Mouse (Mus musculus) small intestine, adult 2 months (tissue): ENCODE results near the gene Ap2b1. TPM values are rescaled to one million over a fixed set of nuclear protein-coding genes. Genes with fewer than 3 reads are reported as not detected.

Experiments
- H3K27ac ChIP-seq: fragments of 200-500 bp; 2 replicates; pipeline ENCODE4 v1.5.1; 2012; ENCODE audit warnings: low read depth, low read length, control low read depth, inconsistent platforms; ENCODE audit not compliant: insufficient read depth
- H3K27me3 ChIP-seq: fragments of 200-500 bp; 2 replicates; pipeline ENCODE4 v1.6.1; 2012; ENCODE audit warnings: mild to moderate bottlenecking, moderate library complexity, low read length, inconsistent platforms; ENCODE audit not compliant: control insufficient read depth, insufficient read depth
- H3K36me3 ChIP-seq: fragments of 200-500 bp; 2 replicates; pipeline ENCODE4 v1.6.1; 2012; ENCODE audit warnings: mild to moderate bottlenecking, low read length, control low read depth, inconsistent platforms; ENCODE audit not compliant: control insufficient read depth, insufficient read depth
- H3K4me1 ChIP-seq: fragments of 200-500 bp; 2 replicates; pipeline ENCODE4 v1.6.1; 2012; ENCODE audit warnings: low read length, inconsistent platforms, mixed read lengths; ENCODE audit not compliant: control insufficient read depth, insufficient read depth, insufficient read length
- H3K4me3 ChIP-seq: fragments of 200-500 bp; 2 replicates; pipeline ENCODE4 v1.5.1; 2012; ENCODE audit warnings: low read depth, mild to moderate bottlenecking, control low read depth, inconsistent platforms, low read length, moderate library complexity
- CTCF ChIP-seq: fragments of 200-500 bp; IDR thresholded peaks from 2 replicates; pipeline ENCODE4 v1.5.1; 2012; ENCODE audit warnings: low read depth, mild to moderate bottlenecking, control low read depth, inconsistent platforms, low read length, moderate library complexity, mixed read lengths; ENCODE audit not compliant: insufficient replicate concordance, insufficient read length; ENCODE audit errors: extremely low read depth
- POLR2A ChIP-seq: fragments of 200-500 bp; IDR thresholded peaks from 2 replicates; pipeline ENCODE4 v1.6.1; 2012; ENCODE audit warnings: low read depth, mild to moderate bottlenecking, control low read depth, inconsistent platforms, low read length, moderate library complexity
- WGBS: fragments of 180-500 bp; shearing (Covaris S2); methylation state at CpG from one replicate; pipeline ENCODE4 v1.1.7; 2018; 5-methylcytosine and 5-hydroxymethylcytosine counted together
- polyA plus RNA-seq: library from polyadenylated mRNA; depleted of rRNA; stranded (reverse); fragments of >200 nt; gene quantifications from 2 replicates; pipeline ENCODE4 v1.2.3, GENCODE M21; 2012

Gene Ap2b1
- polyA plus RNA-seq, 1 experiment = 27.1 TPM

- TF ChIP-seq POLR2A = no peak
- no peak for TF ChIP-seq CTCF
- Histone ChIP-seq H3K27me3 (peaks cover 3% of the 10 kb centered on the region; the same call in 1 of the 2 replicates), H3K4me3 (no peak overlapping the region), H3K27ac (no peak overlapping the region), H3K36me3 (no peaks in the 10 kb centered on the region), H3K4me1 (no peaks in the 10 kb centered on the region)
- WGBS = 40% methylated on average over 7 of the region's 7 CpGs
These were observed 22.6 kb upstream of the Ap2b1 start for GRCm38 (mm10) chr11:83276251-83276650.

DNA sequence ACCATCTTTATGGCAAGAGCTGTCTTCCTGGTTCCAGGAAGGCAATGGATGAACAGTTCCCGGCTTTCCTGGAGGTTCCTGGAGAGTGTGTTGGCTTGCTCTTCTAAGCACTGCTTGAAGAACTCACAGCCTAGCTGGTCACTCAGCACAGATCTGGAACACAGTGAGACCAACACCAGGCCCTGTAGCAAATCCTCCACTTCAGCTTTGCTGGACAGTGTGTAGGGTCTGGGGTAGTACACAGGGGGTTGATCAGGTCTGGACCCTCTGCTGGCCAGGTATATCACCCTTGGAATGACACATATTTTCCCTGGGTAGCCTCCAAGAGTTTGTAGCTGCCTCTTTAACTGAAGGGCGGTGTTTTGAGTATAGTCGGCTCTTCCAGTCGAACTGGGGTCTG, 19.8 kb upstream of the Ap2b1 start:
- TF ChIP-seq CTCF (no peak), POLR2A (no peak)
- Histone ChIP-seq H3K4me1 (no peaks in the 10 kb centered on the region), H3K27ac (no peak overlapping the region), H3K4me3 (no peak overlapping the region), H3K36me3 (no peaks in the 10 kb centered on the region), H3K27me3 (peaks cover 3% of the 10 kb centered on the region; the same call in 1 of the 2 replicates)
- whole genome bisulfite sequencing = 82% methylated on average over 4 of the region's 4 CpGs

DNA sequence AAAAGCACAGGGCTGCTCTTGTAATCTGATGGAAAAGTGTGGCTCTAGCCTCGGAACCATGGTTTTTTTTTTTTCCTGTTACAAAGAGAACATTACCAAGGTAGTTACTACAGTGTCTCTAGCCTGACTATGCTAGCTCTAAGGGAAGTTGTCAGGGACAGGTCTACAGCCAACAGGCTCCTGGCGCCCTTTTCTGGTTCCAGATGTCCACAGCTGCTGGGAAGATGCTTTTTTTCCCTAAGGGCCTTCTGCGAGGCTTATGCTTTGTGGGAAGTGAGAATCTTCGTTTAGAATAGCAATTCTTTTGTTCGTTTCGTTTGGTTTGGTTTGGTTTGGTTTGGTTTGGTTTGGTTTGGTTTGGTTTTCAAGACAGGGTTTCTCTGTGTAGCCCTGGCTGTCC, 19.1 kb upstream of the Ap2b1 start:
- no peak overlapping the region for H3K4me3 ChIP-seq
- no peaks in the 10 kb centered on the region for H3K36me3 ChIP-seq
- peaks cover 3% of the 10 kb centered on the region for H3K27me3 ChIP-seq
- no peak for TF ChIP-seq POLR2A
- H3K27ac ChIP-seq = no peak overlapping the region
- no peaks in the 10 kb centered on the region for H3K4me1 ChIP-seq
- WGBS = 67% methylated on average over 6 of the region's 6 CpGs

- H3K4me3 ChIP-seq = no peak overlapping the region
- no peaks in the 10 kb centered on the region for H3K4me1 ChIP-seq
- no peak for TF ChIP-seq CTCF
- no peak for TF ChIP-seq POLR2A
- 50% methylated on average over 2 of the region's 2 CpGs for WGBS
- H3K36me3 ChIP-seq = no peaks in the 10 kb centered on the region
- H3K27me3 ChIP-seq = peaks cover 3% of the 10 kb centered on the region
- H3K27ac ChIP-seq = no peak overlapping the region
These were observed 16.7 kb upstream of the Ap2b1 start for GRCm38 (mm10) chr11:83282084-83282483.

GRCm38 (mm10) chr11:83285627-83286026, 13.2 kb upstream of the Ap2b1 start:
- Histone ChIP-seq H3K4me1 (no peaks in the 10 kb centered on the region), H3K36me3 (no peaks in the 10 kb centered on the region), H3K27me3 (peaks cover 2% of the 10 kb centered on the region), H3K27ac (no peak overlapping the region), H3K4me3 (no peak overlapping the region)
- TF ChIP-seq POLR2A = no peak
- TF ChIP-seq CTCF = no peak
- 89% methylated on average over 4 of the region's 4 CpGs for WGBS

- Histone ChIP-seq H3K27ac (no peak within 1 kb of the TSS), H3K4me3 (no peak within 1 kb of the TSS), H3K27me3 (no peaks in the 10 kb centered on the region; the same call in 1 of the 2 replicates), H3K36me3 (no peaks in the 10 kb centered on the region), H3K4me1 (no peaks in the 10 kb centered on the region)
- TF ChIP-seq POLR2A = no peak
- no peak for TF ChIP-seq CTCF
- WGBS = 87% methylated on average over 1 of the region's 1 CpGs
These were observed 12.3 kb upstream of the Ap2b1 start, which contains the start of gene Slfn14 for GRCm38 (mm10) chr11:83286566-83286965. Gene Slfn14, minus strand, starts transcription at chr11:83286726.

- H3K36me3 ChIP-seq = no peaks in the 10 kb centered on the region
- no peaks in the 10 kb centered on the region for H3K4me1 ChIP-seq
- TF ChIP-seq CTCF (no peak), POLR2A (no peak)
- WGBS = 87% methylated on average over 5 of the region's 5 CpGs
- no peak overlapping the region for H3K27ac ChIP-seq
- H3K27me3 ChIP-seq = no peaks in the 10 kb centered on the region; the same call in 1 of the 2 replicates
- no peak overlapping the region for H3K4me3 ChIP-seq
These were observed 9.8 kb upstream of the Ap2b1 start for GRCm38 (mm10) chr11:83289036-83289435.

GRCm38 (mm10) chr11:83289633-83290032, 9.2 kb upstream of the Ap2b1 start:
- no peak overlapping the region for H3K27ac ChIP-seq
- no peaks in the 10 kb centered on the region for H3K36me3 ChIP-seq
- TF ChIP-seq CTCF = no peak
- TF ChIP-seq POLR2A = no peak
- H3K27me3 ChIP-seq = no peaks in the 10 kb centered on the region; the same call in 1 of the 2 replicates
- 92% methylated on average over 2 of the region's 2 CpGs for WGBS
- H3K4me3 ChIP-seq = no peak overlapping the region
- H3K4me1 ChIP-seq = no peaks in the 10 kb centered on the region
